Mouse (Mus musculus): ENCODE results near the gene Gm10717. TPM values are rescaled to one million over a fixed set of nuclear protein-coding genes. Genes with fewer than 3 reads are reported as not detected.
"Not testable (repeated sequence)": the region's sequence is repeated elsewhere in the genome, so short reads cannot be mapped to it uniquely, and the experiment has no call there.

Gene Gm10717
- polyA plus RNA-seq, 1 experiment from 2014 or later: not detected

GRCm38 (mm10) chr9:3019835-3020727, 5.1 kb upstream of the Gm10717 start:
- H3K27me3 ChIP-seq; ATAC-seq; DNase-seq (ENCODE audit: low read depth, low spot score); in situ Hi-C loops (cut with MboI; ENCODE audit: low pct_unique_long_range_greater_than_20kb); POLR2A ChIA-PET; CTCF ChIA-PET: not testable (repeated sequence)

- in situ Hi-C loops (cut with MboI; ENCODE audit: low pct_unique_long_range_greater_than_20kb); ATAC-seq; DNase-seq (ENCODE audit: low read depth, low spot score): not testable (repeated sequence)
Observed at GRCm38 (mm10) chr9:3022316-3023008, 2.8 kb upstream of the Gm10717 start.

GRCm38 (mm10) chr9:3023312-3023984, 1.8 kb upstream of the Gm10717 start, which contains the start of gene Gm10718:
Gm10718 (plus strand) TSS chr9:3023547.
- POLR2A ChIA-PET; ATAC-seq; CTCF ChIA-PET; in situ Hi-C loops (cut with MboI; ENCODE audit: low pct_unique_long_range_greater_than_20kb); DNase-seq (ENCODE audit: low read depth, low spot score); H3K27me3 ChIP-seq: not testable (repeated sequence)

More at GRCm38 (mm10) chr9:3022316-3023008, 2.8 kb upstream of the Gm10717 start:
- POLR2A ChIA-PET, H3K27me3 ChIP-seq, CTCF ChIA-PET: not testable (repeated sequence)

- in situ Hi-C loops (cut with MboI; ENCODE audit: low pct_unique_long_range_greater_than_20kb); DNase-seq (ENCODE audit: low read depth, low spot score); POLR2A ChIA-PET; CTCF ChIA-PET; ATAC-seq; H3K27me3 ChIP-seq: not testable (repeated sequence)
Observed at GRCm38 (mm10) chr9:3023985-3024648, 1.1 kb upstream of the Gm10717 start.

DNA sequence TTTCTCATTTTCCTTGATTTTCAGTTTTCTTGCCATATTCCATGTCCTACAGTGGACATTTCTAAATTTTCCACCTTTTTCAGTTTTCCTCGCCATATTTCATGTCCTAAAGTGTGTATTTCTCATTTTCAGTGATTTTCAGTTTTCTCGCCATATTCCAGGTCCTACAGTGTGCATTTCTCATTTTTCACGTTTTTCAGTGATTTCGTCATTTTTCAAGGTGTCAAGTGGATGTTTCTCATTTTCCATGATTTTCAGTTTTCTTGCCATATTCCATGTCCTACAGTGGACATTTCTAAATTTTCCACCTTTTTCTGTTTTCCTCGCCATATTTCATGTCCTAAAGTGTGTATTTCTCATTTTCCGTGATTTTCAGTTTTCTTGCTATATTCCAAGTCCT, 436 bp downstream of the Gm10717 start:
- CTCF ChIA-PET; POLR2A ChIA-PET; DNase-seq (ENCODE audit: low read depth, low spot score); ATAC-seq; H3K27me3 ChIP-seq; in situ Hi-C loops (cut with MboI; ENCODE audit: low pct_unique_long_range_greater_than_20kb): not testable (repeated sequence)

DNA sequence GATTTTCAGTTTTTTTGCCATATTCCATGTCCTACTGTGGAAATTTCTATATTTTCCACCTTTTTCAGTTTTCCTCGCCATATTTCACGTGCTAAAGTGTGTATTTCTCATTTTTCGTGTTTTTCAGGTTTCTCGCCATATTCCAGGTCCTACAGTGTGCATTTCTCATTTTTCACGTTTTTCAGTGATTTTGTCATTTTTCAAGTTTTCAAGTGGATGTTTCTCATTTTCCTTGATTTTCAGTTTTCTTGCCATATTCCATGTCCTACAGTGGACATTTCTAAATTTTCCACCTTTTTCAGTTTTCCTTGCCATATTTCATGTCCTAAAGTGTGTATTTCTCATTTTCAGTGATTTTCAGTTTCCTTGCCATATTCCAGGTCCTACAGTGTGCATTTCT, 919 bp downstream of the Gm10717 start:
- DNase-seq (ENCODE audit: low read depth, low spot score); CTCF ChIA-PET; POLR2A ChIA-PET: not testable (repeated sequence)

GRCm38 (mm10) chr9:3026741-3027140, 1.5 kb downstream of the Gm10717 start:
- CTCF ChIA-PET; in situ Hi-C loops (cut with MboI; ENCODE audit: low pct_unique_long_range_greater_than_20kb); ATAC-seq; H3K27me3 ChIP-seq; DNase-seq (ENCODE audit: low read depth, low spot score); POLR2A ChIA-PET: not testable (repeated sequence)

More for the DNA sequence above, 919 bp downstream of the Gm10717 start:
- H3K27me3 ChIP-seq; ATAC-seq; in situ Hi-C loops (cut with MboI; ENCODE audit: low pct_unique_long_range_greater_than_20kb): not testable (repeated sequence)

DNA sequence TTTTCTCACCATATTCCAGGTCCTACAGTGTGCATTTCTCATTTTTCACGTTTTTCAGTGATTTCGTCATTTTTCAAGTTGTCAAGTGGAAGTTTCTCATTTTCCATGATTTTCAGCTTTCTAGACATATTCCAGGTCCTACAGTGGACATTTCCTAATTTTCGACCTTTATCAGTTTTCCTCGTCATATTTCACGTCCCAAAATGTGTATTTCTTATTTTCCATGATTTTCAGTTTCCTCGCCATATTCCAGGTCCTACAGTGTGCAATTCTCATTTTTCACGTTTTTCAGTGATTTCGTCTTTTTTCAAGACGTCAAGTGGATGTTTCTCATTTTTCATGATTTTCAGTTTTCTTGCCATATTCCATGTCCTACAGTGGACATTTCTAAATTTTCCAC, 2.0 kb downstream of the Gm10717 start:
- H3K27me3 ChIP-seq; DNase-seq (ENCODE audit: low read depth, low spot score); in situ Hi-C loops (cut with MboI; ENCODE audit: low pct_unique_long_range_greater_than_20kb); POLR2A ChIA-PET; ATAC-seq; CTCF ChIA-PET: not testable (repeated sequence)

DNA sequence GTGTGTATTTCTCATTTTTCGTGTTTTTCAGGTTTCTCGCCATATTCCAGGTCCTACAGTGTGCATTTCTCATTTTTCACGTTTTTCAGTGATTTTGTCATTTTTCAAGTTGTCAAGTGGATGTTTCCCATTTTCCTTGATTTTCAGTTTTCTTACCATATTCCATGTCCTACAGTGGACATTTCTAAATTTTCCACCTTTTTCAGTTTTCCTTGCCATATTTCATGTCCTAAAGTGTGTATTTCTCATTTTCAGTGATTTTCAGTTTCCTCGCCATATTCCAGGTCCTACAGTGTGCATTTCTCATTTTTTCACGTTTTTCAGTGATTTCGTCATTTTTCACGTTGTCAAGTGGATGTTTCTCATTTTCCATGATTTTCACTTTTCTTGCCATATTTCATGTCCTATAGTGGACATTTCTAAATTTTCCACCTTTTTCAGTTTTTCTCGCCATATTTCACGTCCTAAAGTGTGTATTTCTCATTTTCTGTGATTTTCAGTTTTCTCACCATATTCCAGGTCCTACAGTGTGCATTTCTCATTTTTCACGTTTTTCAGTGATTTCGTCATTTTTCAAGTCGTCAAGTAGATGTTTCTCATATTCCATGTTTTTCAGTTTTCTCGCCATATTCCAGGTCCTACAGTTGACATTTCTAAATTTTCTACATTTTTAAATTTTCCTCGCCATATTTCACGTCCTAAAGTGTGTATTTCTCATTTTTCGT, 4.2 kb downstream of the Gm10717 start:
- ATAC-seq; DNase-seq (ENCODE audit: low read depth, low spot score); in situ Hi-C loops (cut with MboI; ENCODE audit: low pct_unique_long_range_greater_than_20kb); CTCF ChIA-PET; H3K27me3 ChIP-seq; POLR2A ChIA-PET: not testable (repeated sequence)

DNA sequence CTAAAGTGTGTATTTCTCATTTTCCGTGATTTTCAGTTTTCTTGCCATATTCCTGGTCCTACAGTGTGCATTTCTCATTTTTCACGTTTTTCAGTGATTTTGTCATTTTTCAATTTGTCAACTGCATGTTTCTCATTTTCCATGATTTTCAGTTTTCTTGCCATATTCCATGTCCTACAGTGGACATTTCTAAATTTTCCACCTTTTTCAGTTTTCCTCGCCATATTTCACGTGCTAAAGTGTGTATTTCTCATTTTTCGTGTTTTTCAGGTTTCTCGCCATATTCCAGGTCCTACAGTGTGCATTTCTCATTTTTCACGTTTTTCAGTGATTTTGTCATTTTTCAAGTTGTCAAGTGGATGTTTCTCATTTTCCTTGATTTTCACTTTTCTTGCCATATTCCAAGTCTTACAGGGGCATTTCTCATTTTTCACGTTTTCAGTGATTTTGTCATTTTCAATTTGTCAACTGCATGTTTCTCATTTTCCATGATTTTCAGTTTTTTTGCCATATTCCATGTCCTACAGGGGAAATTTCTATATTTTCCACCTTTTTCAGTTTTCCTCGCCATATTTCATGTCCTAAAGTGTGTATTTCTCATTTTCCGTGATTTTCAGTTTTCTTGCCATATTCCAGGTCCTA, 5.6 kb downstream of the Gm10717 start:
- in situ Hi-C loops (cut with MboI; ENCODE audit: low pct_unique_long_range_greater_than_20kb); ATAC-seq; CTCF ChIA-PET; POLR2A ChIA-PET; H3K27me3 ChIP-seq: not testable (repeated sequence)
- peak; percentile 100 for DNase-seq (ENCODE audit: low read depth, low spot score)

DNA sequence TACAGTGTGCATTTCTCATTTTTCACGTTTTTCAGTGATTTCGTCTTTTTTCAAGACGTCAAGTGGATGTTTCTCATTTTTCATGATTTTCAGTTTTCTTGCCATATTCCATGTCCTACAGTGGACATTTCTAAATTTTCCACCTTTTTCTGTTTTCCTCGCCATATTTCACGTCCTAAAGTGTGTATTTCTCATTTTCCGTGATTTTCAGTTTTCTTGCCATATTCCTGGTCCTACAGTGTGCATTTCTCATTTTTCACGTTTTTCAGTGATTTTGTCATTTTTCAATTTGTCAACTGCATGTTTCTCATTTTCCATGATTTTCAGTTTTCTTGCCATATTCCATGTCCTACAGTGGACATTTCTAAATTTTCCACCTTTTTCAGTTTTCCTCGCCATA, 9.1 kb downstream of the Gm10717 start, which contains the start of gene Gm17535:
Gm17535 (plus strand) TSS at position 301 of the 400 bp plus-strand sequence.
- H3K27me3 ChIP-seq; POLR2A ChIA-PET; CTCF ChIA-PET; ATAC-seq; in situ Hi-C loops (cut with MboI; ENCODE audit: low pct_unique_long_range_greater_than_20kb); DNase-seq (ENCODE audit: low read depth, low spot score): not testable (repeated sequence)

DNA sequence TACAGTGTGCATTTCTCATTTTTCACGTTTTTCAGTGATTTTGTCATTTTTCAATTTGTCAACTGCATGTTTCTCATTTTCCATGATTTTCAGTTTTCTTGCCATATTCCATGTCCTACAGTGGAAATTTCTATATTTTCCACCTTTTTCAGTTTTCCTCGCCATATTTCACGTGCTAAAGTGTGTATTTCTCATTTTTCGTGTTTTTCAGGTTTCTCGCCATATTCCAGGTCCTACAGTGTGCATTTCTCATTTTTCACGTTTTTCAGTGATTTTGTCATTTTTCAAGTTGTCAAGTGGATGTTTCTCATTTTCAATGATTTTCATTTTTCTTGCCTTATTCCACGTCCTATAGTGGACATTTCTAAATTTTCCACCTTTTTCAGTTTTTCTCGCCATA, 11.4 kb downstream of the Gm10717 start, which contains the start of gene Gm10715:
Gm10715 (plus strand) TSS at position 301 of the 400 bp plus-strand sequence.
- CTCF ChIA-PET, H3K27me3 ChIP-seq, POLR2A ChIA-PET: not testable (repeated sequence)

DNA sequence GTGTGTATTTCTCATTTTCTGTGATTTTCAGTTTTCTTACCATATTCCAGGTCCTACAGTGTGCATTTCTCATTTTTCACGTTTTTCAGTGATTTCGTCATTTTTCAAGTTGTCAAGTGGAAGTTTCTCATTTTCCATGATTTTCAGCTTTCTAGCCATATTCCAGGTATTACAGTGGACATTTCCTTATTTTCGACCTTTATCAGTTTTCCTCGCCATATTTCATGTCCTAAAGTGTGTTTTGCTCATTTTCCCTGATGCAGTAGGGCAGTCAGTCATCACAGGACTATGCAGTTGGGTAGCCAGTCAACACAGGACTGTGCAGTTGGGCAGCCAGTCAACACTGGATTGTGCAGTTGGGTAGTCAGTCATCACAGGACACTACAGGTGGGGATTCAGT, 12.9 kb downstream of the Gm10717 start:
- H3K27me3 ChIP-seq; CTCF ChIA-PET; in situ Hi-C loops (cut with MboI; ENCODE audit: low pct_unique_long_range_greater_than_20kb); ATAC-seq; POLR2A ChIA-PET: not testable (repeated sequence)
- DNase-seq (ENCODE audit: low read depth, low spot score): peak; percentile 12

More for the DNA sequence above, 11.4 kb downstream of the Gm10717 start, which contains the start of gene Gm10715:
- in situ Hi-C loops (cut with MboI; ENCODE audit: low pct_unique_long_range_greater_than_20kb); DNase-seq (ENCODE audit: low read depth, low spot score); ATAC-seq: not testable (repeated sequence)
